Mouse (Mus musculus) liver, embryonic 14 days (tissue): ENCODE measurements around the gene Orc3. TPM values are rescaled to one million over a fixed set of nuclear protein-coding genes. Genes with fewer than 3 reads are reported as not detected.

ENCODE experiments used
- polyA plus RNA-seq: library from polyadenylated mRNA; depleted of rRNA; stranded (reverse); fragments of >200 nt; gene quantifications from 2 replicates; pipeline ENCODE4 v1.2.3, GENCODE M21; 2012; rRNA removed

The Orc3 gene
- polyA plus RNA-seq = 21.9 and 25.6 TPM in 2 replicates

GRCm38 (mm10) chr4:34614630-34615094 is at the start of gene Orc3, which contains the start of gene Rars2:
Orc3 (minus strand) TSS chr4:34614944.
Rars2 (plus strand) TSS chr4:34614957.

GRCm38 (mm10) chr4:34550748-34551097 is 64.0 kb downstream of the Orc3 start, which contains the start of gene Akirin2:
Akirin2 (plus strand) TSS chr4:34550937.

Other genes with a start within 250 kb of the Orc3 start
- 28.8 and 29.1 TPM in 2 replicates for gene Akirin2, start 64.0 kb downstream of the Orc3 start, polyA plus RNA-seq
- 17.3 and 18.6 TPM in 2 replicates for gene Rars2, start within 50 bp of the Orc3 start, polyA plus RNA-seq
- 8.0 and 9.5 TPM in 2 replicates for gene Slc35a1, start 72.5 kb upstream of the Orc3 start, polyA plus RNA-seq
- gene Cfap206, start 115.3 kb upstream of the Orc3 start, polyA plus RNA-seq = not detected in 2 replicates
- gene Gm136, start 141.3 kb upstream of the Orc3 start, polyA plus RNA-seq = not detected in 2 replicates
- gene Smim8, start 163.5 kb upstream of the Orc3 start, polyA plus RNA-seq = 10.0 and 10.7 TPM in 2 replicates